Mouse (Mus musculus): ENCODE results near the gene Ube2l3.

DNA sequence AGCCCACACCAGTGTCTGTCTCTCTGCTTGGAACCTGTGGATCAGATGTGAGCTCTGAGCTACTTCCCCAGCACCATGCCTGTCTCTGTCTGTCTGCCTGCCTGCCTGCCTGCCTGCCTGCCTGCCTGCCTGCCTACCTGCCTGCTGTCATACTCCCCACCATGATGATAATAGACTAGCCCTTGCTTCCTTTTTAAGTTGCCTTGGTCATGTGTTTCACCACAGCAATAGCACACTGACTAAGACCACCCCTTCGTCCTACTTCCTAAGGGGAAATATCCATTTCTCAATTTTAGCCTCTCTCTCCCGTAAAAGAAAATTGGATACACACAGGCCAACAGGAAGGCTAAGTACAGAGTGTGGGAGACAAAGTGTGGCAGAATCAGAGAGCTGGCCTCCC, 20.3 kb downstream of the Ube2l3 start:
- no peak for TF ChIP-seq CTCF (conservative IDR thresholded peaks at IDR 0.05; ENCODE audit: insufficient read depth, insufficient read length, low read depth, low read length)
- TF ChIP-seq POLR2A (IDR thresholded peaks at IDR 0.05; ENCODE audit: low read depth, low read length): no peak

Measured in kidney, adult 2 months (tissue).